Mouse (Mus musculus) spleen, postnatal 36 days (tissue): ENCODE measurements around the gene Arhgap24.
"Not testable (repeated sequence)": the region's sequence is repeated elsewhere in the genome, so short reads cannot be mapped to it uniquely, and the experiment has no call there.

Source experiments
- DNase-seq, 2 experiments: peaks; one replicate each; pipeline ENCODE4 v3.0.0; 2022; ENCODE audit warnings: low spot score in 2 of 2, mixed read lengths in 1 of 2

Arhgap24 gene

DNA sequence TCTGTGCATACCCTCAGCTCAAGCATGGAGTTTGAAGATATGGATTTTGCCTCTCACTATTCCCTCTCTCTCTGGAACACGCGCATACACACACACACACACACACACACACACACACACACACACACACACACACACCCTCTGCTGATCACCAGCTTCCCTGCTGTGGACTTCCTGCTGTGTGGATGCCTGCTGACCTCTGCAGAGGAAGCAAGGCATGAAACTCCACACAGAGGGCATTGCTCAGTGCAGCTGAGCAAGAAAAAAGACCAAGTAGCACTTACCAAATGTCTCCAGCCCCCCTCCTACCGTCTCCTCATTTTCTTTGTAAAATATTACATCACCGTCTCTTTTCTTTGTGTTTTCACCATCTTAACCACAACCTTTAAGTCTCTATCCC is 310.1 kb downstream of the Arhgap24 start:
- no peak for DNase-seq

GRCm38 (mm10) chr5:102793536-102793935 is 312.3 kb downstream of the Arhgap24 start:
- DNase-seq = no peak

- DNase-seq = no peak
Observed at GRCm38 (mm10) chr5:102801469-102801868, 320.3 kb downstream of the Arhgap24 start.

GRCm38 (mm10) chr5:102802833-102803232 is 321.6 kb downstream of the Arhgap24 start:
- no peak for DNase-seq

DNA sequence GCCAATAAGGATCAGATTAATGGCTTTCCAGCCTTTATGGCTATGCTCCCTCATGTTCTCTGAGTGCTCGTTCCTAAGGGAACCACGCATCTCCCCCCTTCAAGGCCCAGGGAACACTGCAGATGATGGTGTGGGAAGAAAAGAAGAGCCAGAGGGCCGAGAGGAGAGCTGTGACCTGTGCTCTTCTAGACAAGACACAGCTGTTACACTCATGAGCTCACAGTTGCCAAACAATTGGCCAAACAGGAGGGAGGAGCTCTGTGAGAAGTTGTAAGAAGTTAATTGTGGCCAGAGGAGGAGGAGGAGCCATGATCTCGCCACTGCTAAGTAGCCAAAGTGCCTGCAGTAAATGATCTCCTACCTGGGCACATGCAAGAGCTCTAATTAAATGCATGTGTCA is 322.5 kb downstream of the Arhgap24 start:
- DNase-seq = no peak

DNA sequence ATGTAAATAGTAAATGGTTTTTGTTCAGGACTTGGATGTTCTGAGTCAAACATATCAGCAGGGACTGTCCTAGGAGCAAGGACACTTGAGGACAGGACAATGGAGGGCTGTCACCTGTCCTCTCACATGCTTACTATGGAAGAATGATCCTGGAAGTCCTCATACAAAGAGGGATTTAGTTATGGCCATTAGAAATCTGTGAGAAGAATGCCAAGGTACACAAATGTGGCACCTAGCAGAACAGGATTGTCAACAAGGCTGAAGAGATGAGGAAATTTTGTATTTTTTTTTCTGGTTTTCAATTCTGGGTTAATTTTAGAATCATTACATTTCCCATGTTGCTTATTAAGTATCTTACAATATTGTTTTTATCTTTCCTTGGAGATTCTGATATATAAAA is 326.3 kb downstream of the Arhgap24 start:
- DNase-seq = no peak

DNA sequence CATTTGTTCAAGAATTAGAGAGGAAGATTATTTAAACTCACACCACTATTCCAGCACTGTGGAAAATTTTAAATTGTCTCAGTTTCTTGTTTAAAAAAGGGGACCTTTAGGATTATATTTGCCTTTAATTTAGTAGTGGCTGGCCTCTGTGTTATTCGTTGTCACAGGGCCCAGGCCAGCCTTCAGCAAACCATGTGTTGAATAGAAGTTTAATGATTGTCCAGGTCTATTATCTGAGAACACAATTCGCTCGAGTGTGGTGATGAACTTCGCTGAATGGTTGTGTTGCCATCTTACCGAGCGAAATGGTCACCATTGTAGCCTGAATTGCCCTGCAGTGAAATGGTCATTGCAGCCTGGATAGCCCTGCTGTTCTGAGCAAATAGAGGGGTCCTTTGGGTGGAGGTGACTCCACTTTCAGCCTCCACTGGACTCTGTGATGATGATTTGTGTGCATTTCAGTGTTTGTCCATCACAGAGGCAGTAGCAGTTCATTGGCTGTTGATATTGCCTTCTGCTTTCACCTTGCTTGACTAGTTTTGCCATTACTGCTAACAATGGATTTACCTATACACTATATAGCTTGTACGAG is 329.3 kb downstream of the Arhgap24 start:
- DNase-seq = no peak

DNA sequence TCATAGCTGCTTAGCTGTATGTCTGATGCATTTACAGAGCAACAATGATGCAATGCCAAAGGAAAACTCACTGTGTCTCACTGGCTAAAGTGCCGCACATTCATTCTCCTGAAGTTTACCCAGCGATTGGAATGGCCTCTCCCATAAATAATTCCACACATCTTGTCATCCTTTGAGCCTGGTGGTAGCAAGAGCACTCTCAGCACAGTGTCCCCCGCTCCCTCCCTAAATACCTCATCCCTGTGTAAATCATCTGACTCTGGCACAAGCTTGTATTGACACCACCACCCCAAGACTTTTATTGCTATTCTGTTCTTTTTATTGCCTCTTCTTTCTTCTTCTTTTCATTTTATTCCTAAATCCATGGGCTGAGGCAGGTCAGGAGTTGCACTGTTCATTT is 332.1 kb downstream of the Arhgap24 start:
- no peak for DNase-seq

- no peak for DNase-seq
Observed at GRCm38 (mm10) chr5:102817641-102818040, 336.4 kb downstream of the Arhgap24 start.

DNA sequence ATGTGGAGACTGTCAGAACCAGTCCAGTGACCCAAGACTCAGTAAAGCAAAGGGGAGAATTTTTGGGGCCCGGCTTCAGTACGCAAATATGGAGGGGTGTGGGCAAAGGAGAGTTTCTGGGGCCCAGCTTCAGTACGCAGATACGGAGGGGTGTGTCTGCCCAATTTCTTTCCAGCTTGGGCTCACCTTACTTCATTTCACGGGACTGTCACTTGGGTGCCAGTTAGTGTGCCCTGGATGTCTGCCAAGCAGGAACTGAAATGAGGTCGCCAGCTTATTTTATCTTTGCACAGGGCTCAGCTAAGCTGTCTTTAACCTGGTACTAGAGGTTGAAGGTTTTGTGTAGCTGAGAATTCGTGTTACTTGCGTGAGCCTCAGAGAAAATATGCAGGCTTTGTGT is 344.3 kb downstream of the Arhgap24 start:
- no peak for DNase-seq

DNA sequence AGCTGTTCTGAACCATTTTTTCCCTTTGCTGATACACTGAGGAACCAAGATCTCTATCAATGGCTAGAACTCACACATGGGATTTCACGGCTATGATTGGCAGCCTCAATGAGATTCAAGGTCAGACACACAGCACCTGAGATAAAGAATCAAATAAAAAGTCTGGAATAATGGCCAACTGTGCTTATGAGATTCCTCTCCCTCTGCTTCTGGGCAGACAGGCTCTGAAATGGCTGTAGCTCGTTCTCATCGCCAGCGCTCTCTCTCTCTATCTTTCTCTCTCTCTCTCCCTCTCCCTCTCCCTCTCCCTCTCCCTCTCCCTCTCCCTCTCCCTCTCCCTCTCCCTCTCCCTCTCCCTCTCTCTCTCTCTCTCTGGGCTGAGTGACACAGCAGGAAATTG is 357.9 kb downstream of the Arhgap24 start:
- DNase-seq = no peak

- DNase-seq = no peak
Observed at GRCm38 (mm10) chr5:102843934-102844709, 362.9 kb downstream of the Arhgap24 start.

DNA sequence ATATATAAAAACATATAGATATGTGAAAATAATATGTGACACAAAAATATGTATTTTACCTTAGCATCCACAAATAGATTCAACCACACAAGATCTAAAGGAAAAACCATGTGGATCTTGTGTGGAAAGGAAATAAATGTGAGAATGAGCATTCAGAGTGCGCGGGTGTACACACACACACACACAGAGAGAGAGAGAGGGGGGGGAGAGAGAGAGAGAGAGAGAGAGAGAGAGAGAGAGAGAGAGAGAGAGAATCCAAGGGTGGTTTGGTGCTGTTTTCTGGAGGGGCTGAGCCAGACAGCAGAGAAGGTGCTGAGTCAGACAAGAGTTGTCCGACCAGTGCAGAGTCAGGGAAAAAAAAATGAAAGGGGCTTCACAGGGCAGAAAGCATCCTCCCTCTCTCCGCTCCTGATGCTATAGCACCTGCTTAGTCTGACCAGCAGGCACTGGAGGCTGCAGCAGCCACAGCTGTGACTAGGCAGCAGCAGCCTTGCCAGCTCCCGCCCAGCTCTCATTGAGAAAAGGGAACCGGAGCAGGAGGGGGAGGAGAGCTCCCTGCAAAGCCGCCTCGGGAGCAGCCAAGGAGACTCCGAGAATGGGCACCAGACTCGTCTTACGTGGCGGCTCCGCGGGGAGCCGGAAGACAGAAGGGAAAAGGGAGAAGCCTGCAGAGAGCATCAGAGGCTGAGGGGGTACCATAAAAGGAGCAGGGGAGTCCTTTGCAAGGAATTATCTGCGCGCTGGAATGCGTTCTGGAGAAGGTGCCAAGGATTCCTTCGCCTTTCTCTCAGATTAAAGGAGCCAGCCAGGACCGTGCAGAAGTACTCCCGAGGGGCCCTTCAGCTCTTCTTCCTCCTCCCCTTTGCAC is 363.8 kb downstream of the Arhgap24 start:
- DNase-seq = peak in 1 of 2 experiments; percentile 4

DNA sequence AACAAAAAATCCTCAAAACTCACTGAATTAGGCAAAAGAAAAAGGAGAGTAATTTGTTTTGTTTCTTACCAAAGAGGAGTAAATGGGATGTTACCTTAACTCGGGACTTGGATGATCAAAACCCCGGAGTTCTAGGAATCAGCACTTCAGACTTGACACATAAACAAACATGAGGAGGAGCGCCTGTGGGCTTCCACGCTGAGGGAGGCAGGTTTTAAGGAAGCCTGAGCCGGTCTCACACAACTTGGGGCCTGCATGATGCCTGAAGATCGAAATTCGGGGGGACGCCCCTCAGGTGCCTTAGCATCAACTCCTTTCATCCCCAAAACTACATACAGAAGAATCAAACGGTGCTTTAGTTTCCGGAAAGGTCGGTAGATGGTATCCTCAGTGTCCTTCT is 364.6 kb downstream of the Arhgap24 start:
- no peak for DNase-seq

- DNase-seq = no peak
Observed at GRCm38 (mm10) chr5:102847859-102848258, 366.7 kb downstream of the Arhgap24 start.

DNA sequence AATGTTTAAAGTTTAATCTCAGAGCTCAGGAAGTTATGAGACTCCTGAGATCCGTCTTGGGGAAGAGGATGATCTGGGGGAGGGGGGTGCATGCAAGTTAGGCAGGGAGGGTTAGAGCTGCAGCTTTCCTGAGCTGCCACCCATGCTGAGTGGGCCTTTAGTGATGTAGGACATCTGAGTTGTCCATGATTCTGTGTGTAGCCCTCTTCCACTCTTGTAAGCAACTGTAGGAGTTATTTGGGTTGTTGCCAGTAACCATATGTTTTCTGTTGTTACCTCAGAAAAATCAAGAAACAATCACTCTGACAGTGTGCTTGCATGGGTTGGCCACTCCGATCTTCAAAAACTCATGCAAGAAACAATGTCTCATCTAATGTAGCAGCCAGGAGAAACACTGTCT is 370.6 kb downstream of the Arhgap24 start:
- DNase-seq = no peak

- DNase-seq = no peak
Observed at GRCm38 (mm10) chr5:102853750-102854149, 372.6 kb downstream of the Arhgap24 start.

DNA sequence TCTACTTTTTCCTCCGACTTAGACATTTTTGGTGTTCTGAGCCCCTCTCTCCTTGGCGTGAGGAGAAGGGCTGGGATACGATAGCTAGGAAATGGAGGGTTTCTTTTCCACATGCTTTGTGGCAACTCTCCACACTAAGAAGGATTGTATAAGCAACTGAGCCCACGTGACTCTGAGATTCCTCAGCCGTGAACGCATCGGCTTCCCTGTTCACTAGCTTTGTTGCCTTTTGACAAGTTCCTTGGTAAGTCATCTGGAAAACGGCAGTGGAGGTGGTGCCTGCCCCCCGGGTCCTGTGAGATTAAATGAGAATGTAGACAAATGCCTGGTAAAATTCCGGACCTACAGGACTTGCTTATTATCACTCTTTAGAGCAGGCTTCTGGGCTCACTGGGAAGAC is 374.6 kb downstream of the Arhgap24 start:
- DNase-seq = no peak

DNA sequence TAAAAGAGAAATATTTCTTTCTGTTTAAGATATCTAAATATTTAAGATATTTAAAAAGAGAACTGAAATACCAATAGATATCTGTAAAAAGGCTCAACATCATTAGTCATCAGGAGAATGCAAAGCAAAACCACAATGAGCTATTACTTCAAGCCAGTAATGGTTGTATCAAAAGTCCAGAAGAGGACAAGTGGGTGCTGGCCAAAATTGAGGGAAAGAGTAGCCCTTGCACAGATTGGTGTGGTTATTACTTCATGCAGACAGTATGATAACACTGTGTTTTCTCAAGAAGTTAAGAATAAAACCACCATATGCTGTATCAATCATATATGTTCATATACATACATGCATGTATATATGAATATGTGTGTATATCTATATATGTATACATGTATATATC is 376.9 kb downstream of the Arhgap24 start:
- no peak for DNase-seq

DNA sequence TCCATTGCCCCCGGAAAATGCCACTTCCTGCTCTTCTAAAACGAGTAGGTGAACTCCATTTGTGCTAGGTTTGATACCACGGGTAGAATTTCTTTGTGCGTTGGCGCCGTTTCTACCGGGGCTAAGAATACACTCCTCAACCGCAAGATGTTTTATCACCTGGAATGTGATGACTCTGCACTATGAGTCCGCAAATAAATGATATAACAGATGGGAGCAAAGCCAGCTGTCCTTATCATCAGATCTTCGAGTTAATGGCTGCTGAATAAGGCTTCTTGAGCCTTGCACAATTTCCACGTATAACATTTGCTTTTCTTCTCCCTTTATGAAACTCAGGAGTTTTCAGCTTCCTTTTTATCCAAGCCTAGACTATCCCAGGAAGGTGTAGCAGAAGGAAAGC is 378.6 kb downstream of the Arhgap24 start:
- no peak for DNase-seq

DNA sequence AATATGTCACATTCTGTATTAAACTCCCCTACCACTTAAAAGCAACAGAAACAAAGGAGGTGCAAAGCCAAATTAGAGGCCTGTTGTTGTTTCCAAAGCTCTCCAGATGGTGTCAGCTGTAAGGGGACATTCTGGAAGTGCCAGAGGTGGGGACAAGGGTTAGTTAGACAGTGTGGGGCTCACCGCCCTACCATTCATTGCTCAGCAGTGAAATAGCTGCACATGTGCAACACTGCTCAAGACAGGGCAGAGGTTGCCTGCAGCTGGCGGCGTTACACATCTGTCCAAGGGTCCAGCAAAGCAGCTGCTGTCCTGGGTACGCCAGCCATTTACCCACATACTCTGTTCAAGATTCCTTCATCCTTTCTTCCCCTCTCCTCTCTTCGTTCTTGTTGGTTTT is 387.0 kb downstream of the Arhgap24 start:
- DNase-seq = no peak

- DNase-seq = not testable (repeated sequence)
Observed at GRCm38 (mm10) chr5:102872996-102873395, 391.8 kb downstream of the Arhgap24 start.
